Mouse (Mus musculus) ES-E14 (cell line): ENCODE data around the gene H1f0.

Experiments
- CHD2 ChIP-seq: IDR thresholded peaks from 2 replicates; pipeline ENCODE4 v1.6.1; 2014; ENCODE audit warnings: mild to moderate bottlenecking, low read depth, low read length, inconsistent platforms
- MAFK ChIP-seq: IDR thresholded peaks from 2 replicates; pipeline ENCODE4 v1.6.1; 2014; ENCODE audit warnings: mild to moderate bottlenecking, low read depth, low read length, inconsistent platforms; ENCODE audit not compliant: insufficient read depth
- ZC3H11A ChIP-seq: IDR thresholded peaks from 2 replicates; pipeline ENCODE4 v1.6.1; 2012; ENCODE audit warnings: low read depth, mild to moderate bottlenecking, inconsistent platforms, low read length, borderline replicate concordance
- ZNF384 ChIP-seq: IDR thresholded peaks from 2 replicates; pipeline ENCODE4 v1.6.1; 2012; ENCODE audit warnings: low read depth, low read length, inconsistent platforms

- TF ChIP-seq MAFK: no peak
- TF ChIP-seq ZNF384: no peak
- TF ChIP-seq CHD2: no peak
- no peak for TF ChIP-seq ZC3H11A
These were observed 14.7 kb downstream of the H1f0 start for GRCm38 (mm10) chr15:79042721-79043491.
